Comparison of ENCODE assay signal across 11 mouse cellular contexts in the genomic region with DNA sequence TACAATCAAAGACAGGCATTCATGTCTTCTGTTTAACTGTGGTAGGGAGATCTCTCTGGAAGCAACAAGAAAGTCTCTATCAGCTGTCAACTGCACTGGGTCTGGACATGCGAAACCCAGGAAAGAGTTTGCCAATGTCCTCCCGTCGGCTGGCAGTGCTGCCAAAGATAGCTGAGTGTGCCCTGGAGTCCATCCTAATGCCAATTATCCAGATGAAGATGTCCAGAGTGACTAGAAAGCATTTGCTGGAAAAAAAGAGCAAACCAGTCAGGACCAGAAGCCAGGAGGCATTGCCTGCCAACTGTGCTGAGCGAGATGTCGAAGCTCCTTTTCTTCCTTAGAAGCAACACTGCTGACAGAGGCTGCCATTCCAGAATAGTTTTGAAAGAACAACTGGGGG.
DNase-seq lines count a peak whose midpoint lies in the region.
"Had no signal": no experiment of that assay in that cellular context is flagged by ENCODE, and none has a peak within 500 bp of the region (broad histone marks: within the 10 kb centered on the region; RNA-seq: fewer than 3 reads in every experiment).

No protein-coding gene starts in this region.

- peak; percentile 79 for DNase-seq in left cerebral cortex, postnatal 4 days
- no peak for DNase-seq in left cerebral cortex, adult 9 months (ENCODE audit: low spot score in 2 of 2)
- peak; percentile 2 for DNase-seq in right cerebral cortex, adult 18-20 months
- no peak for DNase-seq in right cerebral cortex, postnatal 36 days (ENCODE audit: low spot score in 2 of 2)
- DNase-seq in cerebellum, adult 9-10 months: peak; percentile 15
- no peak for DNase-seq in embryo, embryonic 11 days
- DNase-seq in adipocyte (ENCODE audit: low spot score): no peak
- DNase-seq: adrenal gland, postnatal 25 days; B cell, adult 2 months; kidney, adult 18-20 months; kidney, postnatal 14 days had no signal

- intact Hi-C loops in left cerebral cortex, postnatal 4 days (cut with DNase I): no loop called here

Comparison
In these comparisons a context has a peak if more than half of its experiments do, and no peak if none do; other contexts are left out.
1. DNase-seq: peak in left cerebral cortex, postnatal 4 days (single experiment), right cerebral cortex, adult 18-20 months (single experiment) and cerebellum, adult 9-10 months (single experiment); none in left cerebral cortex, adult 9 months (0 of 2), right cerebral cortex, postnatal 36 days (0 of 2), embryo, embryonic 11 days (single experiment) and adipocyte (single experiment).